Mouse (Mus musculus) MEL (cell line): ENCODE measurements at regions not wholly inside any gene's neighbourhood (a gene's known extent, or its start where the extent isn't known, plus 50 kb on each side); places are given as distances from the start of the nearest gene placed in this dataset.

Experiments
- DNase-seq: peaks from one replicate; pipeline ENCODE4 v3.0.0; 2011; ENCODE audit warnings: low read depth, low spot score
- H3K27ac ChIP-seq: 2 replicates; pipeline ENCODE4 v1.5.1; 2012; ENCODE audit warnings: low read depth, mild to moderate bottlenecking, control low read depth, low read length, moderate library complexity; ENCODE audit not compliant: control insufficient read depth
- H3K27me3 ChIP-seq, 2 experiments: fragments of 150-350 bp in 1 of 2; sonication (generic) in 1 of 2; 2 replicates each; pipeline ENCODE4 v1.6.1; 2012; ENCODE audit warnings: low read length in 2 of 2, mild to moderate bottlenecking in 2 of 2, improper control_type of control experiment in 1 of 2, moderate library complexity in 1 of 2; ENCODE audit not compliant: insufficient read depth in 2 of 2, control insufficient read depth in 1 of 2
- H3K36me3 ChIP-seq, 2 experiments: 2 replicates each; pipeline ENCODE4 v1.6.1; 2012 to 2014; ENCODE audit warnings: low read length in 2 of 2, improper control_type of control experiment in 1 of 2, inconsistent platforms in 1 of 2, mild to moderate bottlenecking in 1 of 2; ENCODE audit not compliant: insufficient read depth in 2 of 2, control insufficient read depth in 1 of 2
- H3K4me1 ChIP-seq, 2 experiments: fragments of 150-350 bp in 1 of 2; sonication (generic) in 1 of 2; 2 replicates each; pipeline ENCODE4 v1.6.1; 2012; ENCODE audit warnings: low read length in 2 of 2, improper control_type of control experiment in 1 of 2, mild to moderate bottlenecking in 1 of 2; ENCODE audit not compliant: insufficient read depth in 2 of 2, control insufficient read depth in 1 of 2
- H3K4me3 ChIP-seq, 2 experiments: fragments of 150-350 bp in 1 of 2; sonication (generic) in 1 of 2; 2 replicates each; pipeline ENCODE4 v1.5.1; 2012; ENCODE audit warnings: low read depth in 2 of 2, low read length in 2 of 2, mild to moderate bottlenecking in 2 of 2, moderate library complexity in 2 of 2, control low read depth in 1 of 2, improper control_type of control experiment in 1 of 2; ENCODE audit not compliant: control insufficient read depth in 1 of 2, insufficient read depth in 1 of 2
- H3K79me2 ChIP-seq: 2 replicates; pipeline ENCODE4 v1.6.1; 2012; ENCODE audit warnings: mild to moderate bottlenecking, low read length, moderate library complexity; ENCODE audit not compliant: control insufficient read depth, poor library complexity, insufficient read depth
- H3K9ac ChIP-seq: 2 replicates; pipeline ENCODE4 v1.6.1; 2012; ENCODE audit warnings: low read depth, mild to moderate bottlenecking, control low read depth, low read length, moderate library complexity; ENCODE audit not compliant: control insufficient read depth, poor library complexity, severe bottlenecking
- H3K9me3 ChIP-seq: fragments of 150-350 bp; sonication (generic); replicated peaks from 2 replicates; pipeline ENCODE4 v1.6.1; 2012; ENCODE audit warnings: mild to moderate bottlenecking, low read length, improper control_type of control experiment, moderate library complexity; ENCODE audit not compliant: insufficient read depth
- CHD1 ChIP-seq: IDR thresholded peaks from 2 replicates; pipeline ENCODE4 v1.6.1; 2012; ENCODE audit warnings: low read depth, mild to moderate bottlenecking, inconsistent platforms, low read length, improper control_type of control experiment
- ETS1 ChIP-seq: IDR thresholded peaks from 2 replicates; pipeline ENCODE4 v1.6.1; 2012; ENCODE audit warnings: low read depth, mild to moderate bottlenecking, inconsistent platforms, low read length, improper control_type of control experiment, moderate library complexity
- GABPA ChIP-seq: IDR thresholded peaks from 2 replicates; pipeline ENCODE4 v1.6.1; 2012; ENCODE audit warnings: low read depth, mild to moderate bottlenecking, inconsistent platforms, low read length, improper control_type of control experiment, moderate library complexity
- HCFC1 ChIP-seq: IDR thresholded peaks from 2 replicates; pipeline ENCODE4 v1.6.1; 2012; ENCODE audit warnings: low read depth, mild to moderate bottlenecking, inconsistent platforms, low read length, improper control_type of control experiment, moderate library complexity
- JUND ChIP-seq: IDR thresholded peaks from 2 replicates; pipeline ENCODE4 v1.6.1; 2011; ENCODE audit warnings: low read depth, mild to moderate bottlenecking, improper control_type of control experiment, low read length
- MAX ChIP-seq: IDR thresholded peaks from 2 replicates; pipeline ENCODE4 v1.6.1; 2011; ENCODE audit warnings: low read length, improper control_type of control experiment
- MAZ ChIP-seq: IDR thresholded peaks from 2 replicates; pipeline ENCODE4 v1.6.1; 2012; ENCODE audit warnings: low read depth, mild to moderate bottlenecking, inconsistent platforms, low read length, improper control_type of control experiment
- MEF2A ChIP-seq: IDR thresholded peaks from 2 replicates; pipeline ENCODE4 v1.6.1; 2014; ENCODE audit warnings: low read depth, mild to moderate bottlenecking, inconsistent platforms, low read length, improper control_type of control experiment; ENCODE audit not compliant: poor library complexity, insufficient replicate concordance, severe bottlenecking; ENCODE audit errors: extremely low read depth
- MYC ChIP-seq: IDR thresholded peaks from 2 replicates; pipeline ENCODE4 v1.6.1; 2011; ENCODE audit warnings: low read depth, mild to moderate bottlenecking, low read length, improper control_type of control experiment, moderate library complexity
- NRF1 ChIP-seq: IDR thresholded peaks from 2 replicates; pipeline ENCODE4 v1.6.1; 2014; ENCODE audit warnings: low read depth, mild to moderate bottlenecking, inconsistent platforms, low read length, improper control_type of control experiment, moderate library complexity; ENCODE audit not compliant: poor library complexity, insufficient read depth, severe bottlenecking
- POLR2A ChIP-seq, 2 experiments: IDR thresholded peaks; 2 replicates each; pipeline ENCODE4 v1.6.1; 2011 to 2012; ENCODE audit warnings: low read length in 2 of 2, mild to moderate bottlenecking in 2 of 2, control low read depth in 1 of 2, improper control_type of control experiment in 1 of 2, low read depth in 1 of 2, moderate library complexity in 1 of 2; ENCODE audit not compliant: control insufficient read depth in 1 of 2, insufficient read depth in 1 of 2, poor library complexity in 1 of 2
- POLR2AphosphoS2 ChIP-seq: IDR thresholded peaks from 2 replicates; pipeline ENCODE4 v1.6.1; 2011; ENCODE audit warnings: low read length, improper control_type of control experiment
- POLR2AphosphoS5 ChIP-seq: IDR thresholded peaks from 2 replicates; pipeline ENCODE4 v1.6.1; 2012; ENCODE audit warnings: low read depth, borderline replicate concordance, mild to moderate bottlenecking, inconsistent platforms, low read length, moderate library complexity, mixed read lengths
- RCOR1 ChIP-seq: IDR thresholded peaks from 2 replicates; pipeline ENCODE4 v1.6.1; 2012; ENCODE audit warnings: low read depth, mild to moderate bottlenecking, inconsistent platforms, low read length, improper control_type of control experiment
- SIN3A ChIP-seq: IDR thresholded peaks from 2 replicates; pipeline ENCODE4 v1.6.1; 2012; ENCODE audit warnings: low read length, improper control_type of control experiment, inconsistent platforms
- TBP ChIP-seq: IDR thresholded peaks from 2 replicates; pipeline ENCODE4 v1.8.0; 2011; ENCODE audit warnings: low read depth, low read length, improper control_type of control experiment
- USF1 ChIP-seq: IDR thresholded peaks from 2 replicates; pipeline ENCODE4 v1.6.1; 2014; ENCODE audit warnings: low read depth, mild to moderate bottlenecking, inconsistent platforms, low read length, improper control_type of control experiment, moderate library complexity
- ZC3H11A ChIP-seq: IDR thresholded peaks from 2 replicates; pipeline ENCODE4 v1.6.1; 2012; ENCODE audit warnings: low read depth, mild to moderate bottlenecking, inconsistent platforms, low read length, improper control_type of control experiment
- ZMIZ1 ChIP-seq: IDR thresholded peaks from 2 replicates; pipeline ENCODE4 v1.6.1; 2012; ENCODE audit warnings: low read depth, mild to moderate bottlenecking, inconsistent platforms, low read length, improper control_type of control experiment, moderate library complexity
- ZNF384 ChIP-seq: IDR thresholded peaks from 2 replicates; pipeline ENCODE4 v1.6.1; 2012; ENCODE audit warnings: low read depth, mild to moderate bottlenecking, inconsistent platforms, low read length, improper control_type of control experiment

DNA sequence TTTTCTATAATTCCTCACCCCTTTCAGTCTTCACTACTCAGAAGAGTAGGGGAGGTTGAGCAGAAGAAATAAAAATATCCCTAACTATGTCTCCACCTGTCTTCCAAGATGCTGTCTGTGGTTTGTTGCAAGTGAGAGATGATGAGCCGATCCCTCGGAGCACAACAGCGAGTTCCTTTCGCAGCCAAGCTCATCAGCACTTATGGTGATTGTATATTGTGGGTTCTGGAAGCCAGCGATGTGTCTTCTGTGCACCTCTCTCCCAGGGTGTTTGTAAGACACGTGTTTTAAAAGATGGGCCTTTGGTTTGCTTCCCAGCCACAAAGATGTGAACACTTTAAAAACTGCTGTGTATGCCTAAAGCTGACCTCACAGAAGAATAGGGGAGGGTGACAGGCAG lies 309.0 kb downstream of the Abcc12 start (continued):
- no peak for TF ChIP-seq HCFC1
- TF ChIP-seq MYC: no peak
- no peak for TF ChIP-seq USF1
- no peak for TF ChIP-seq POLR2AphosphoS5
- TF ChIP-seq CHD1: no peak
- TF ChIP-seq JUND: no peak

DNA sequence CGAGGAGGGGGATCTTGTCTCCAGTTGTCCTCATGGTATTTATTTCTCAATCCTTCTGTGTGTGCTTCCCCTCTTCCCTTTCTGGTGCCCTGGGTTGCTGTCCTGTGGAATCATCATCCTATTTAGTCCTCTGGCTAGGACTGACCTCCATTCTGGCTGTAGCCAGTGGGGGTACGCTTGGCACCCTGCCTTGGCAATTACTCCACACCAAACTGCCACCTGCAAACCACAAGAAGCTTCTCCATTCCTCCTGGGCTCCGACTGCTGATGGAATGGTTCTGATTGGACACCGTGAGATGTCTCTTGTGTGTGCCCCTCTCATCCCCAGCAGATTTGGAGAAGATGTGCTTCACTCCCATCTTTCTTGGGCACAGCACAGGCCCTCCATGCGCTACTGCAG lies 322.5 kb downstream of the Abcc12 start:
- H3K27me3 ChIP-seq: no peaks in the 10 kb centered on the region
- H3K9ac ChIP-seq: no peak overlapping the region
- H3K79me2 ChIP-seq: no peaks in the 10 kb centered on the region
- H3K9me3 ChIP-seq: no peaks in the 10 kb centered on the region
- no peak for DNase-seq
- no peak for TF ChIP-seq GABPA
- no peak overlapping the region for H3K4me3 ChIP-seq
- no peaks in the 10 kb centered on the region for H3K4me1 ChIP-seq
- no peak overlapping the region for H3K27ac ChIP-seq
- H3K36me3 ChIP-seq: no peaks in the 10 kb centered on the region

DNA sequence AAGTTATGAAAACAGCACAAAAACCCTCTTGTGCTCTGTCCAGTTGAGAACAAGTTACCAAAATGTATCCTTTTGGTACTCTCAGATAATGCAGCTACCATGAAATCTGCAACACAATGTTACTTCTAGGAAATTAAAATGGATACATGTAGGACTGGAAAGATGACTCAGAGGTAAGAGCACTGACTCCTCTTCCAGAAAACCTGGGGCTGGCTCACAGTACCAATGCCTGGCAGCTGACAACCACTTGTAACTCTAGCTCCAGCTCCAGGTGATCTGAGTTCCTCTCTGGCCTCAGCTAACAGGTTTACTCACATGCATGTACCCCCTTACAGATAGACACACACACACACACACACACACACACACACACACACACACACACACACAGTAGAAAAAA lies 325.1 kb downstream of the Abcc12 start:
- no peaks in the 10 kb centered on the region for H3K79me2 ChIP-seq
- H3K4me1 ChIP-seq: no peaks in the 10 kb centered on the region
- TF ChIP-seq HCFC1 (no peak), ETS1 (no peak), MAX (no peak), ZC3H11A (no peak)
- TF ChIP-seq, all 39 proteins: peak for 0
- no peak for DNase-seq
- H3K27me3 ChIP-seq: no peaks in the 10 kb centered on the region
- no peak overlapping the region for H3K27ac ChIP-seq
- no peaks in the 10 kb centered on the region for H3K36me3 ChIP-seq
- no peak overlapping the region for H3K4me3 ChIP-seq
- H3K9ac ChIP-seq: no peak overlapping the region
- H3K9me3 ChIP-seq: no peaks in the 10 kb centered on the region

DNA sequence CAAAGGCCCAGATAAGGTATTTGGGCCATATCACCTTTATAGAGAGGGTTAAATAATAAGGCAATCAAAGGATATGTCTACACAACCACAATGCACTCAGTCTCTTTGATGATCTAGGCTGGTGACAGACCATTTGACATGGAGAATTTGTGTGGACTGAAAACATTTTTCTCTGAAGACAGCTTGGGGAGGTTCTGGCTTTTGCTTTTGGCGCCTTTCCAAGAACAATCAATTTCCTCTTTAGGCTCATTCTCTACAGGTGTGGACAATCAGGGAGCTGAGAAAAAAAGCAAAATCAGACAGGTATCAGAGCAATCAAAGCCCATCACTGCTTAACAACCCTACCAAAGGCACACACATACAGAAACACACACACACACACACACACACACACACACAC lies 325.8 kb downstream of the Abcc12 start:
- Histone ChIP-seq H3K79me2 (no peaks in the 10 kb centered on the region), H3K4me1 (no peaks in the 10 kb centered on the region)
- TF ChIP-seq TBP: no peak
- TF ChIP-seq SIN3A: no peak
- TF ChIP-seq MYC: no peak
- TF ChIP-seq ZMIZ1: no peak
- no peak for TF ChIP-seq ETS1
- TF ChIP-seq NRF1: no peak
- no peak for TF ChIP-seq POLR2AphosphoS2
- no peak for TF ChIP-seq ZNF384
- TF ChIP-seq RCOR1: no peak
- no peak for TF ChIP-seq MAZ
- no peak for TF ChIP-seq POLR2A (IDR thresholded peaks at IDR 0.05; ENCODE audit: control insufficient read depth in 1 of 2, insufficient read depth in 1 of 2, low read depth in 1 of 2, low read length in 2 of 2, poor library complexity in 1 of 2)
- TF ChIP-seq MEF2A: no peak
- TF ChIP-seq, all 39 proteins: peak for 0

More for the DNA sequence above, 325.8 kb downstream of the Abcc12 start:
- Histone ChIP-seq H3K9ac (no peak overlapping the region), H3K27me3 (no peaks in the 10 kb centered on the region), H3K4me3 (no peak overlapping the region), H3K36me3 (no peaks in the 10 kb centered on the region), H3K9me3 (no peaks in the 10 kb centered on the region), H3K27ac (no peak overlapping the region)
- no peak for DNase-seq
